Mouse (Mus musculus) right cerebral cortex, adult 18-20 months (tissue): ENCODE measurements around the gene Dlg1.
A peak's percentile ranks its signal among the peaks of the same experiment; 100 is the strongest.

ENCODE experiments used
- DNase-seq: peaks from one replicate; pipeline ENCODE4 v3.0.0; 2022; ENCODE audit warnings: mixed read lengths

Dlg1 gene

DNA sequence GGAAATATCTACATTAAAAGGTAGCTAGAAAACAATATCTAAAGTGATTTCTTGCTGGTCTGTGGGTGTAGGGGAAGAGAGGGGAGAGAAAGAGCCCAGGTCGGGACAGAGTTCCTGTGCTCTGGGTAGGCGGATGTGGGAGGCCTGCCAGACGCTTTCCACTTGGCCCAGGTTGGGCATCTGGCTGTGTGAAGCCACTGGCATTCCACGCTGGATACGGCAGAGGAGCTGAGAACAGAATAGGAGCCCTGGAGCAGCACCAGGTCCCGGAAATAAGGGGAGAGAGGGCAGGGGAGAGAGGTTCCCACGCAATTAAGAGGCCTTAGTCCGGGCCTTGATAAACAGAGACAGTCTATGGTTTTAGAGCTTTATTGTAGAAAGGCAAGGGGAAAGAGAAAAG, 77.0 kb downstream of the Dlg1 start:
- no peak for DNase-seq

GRCm38 (mm10) chr16:31740704-31741103, 77.5 kb downstream of the Dlg1 start:
- DNase-seq = no peak

GRCm38 (mm10) chr16:31750526-31750925, 87.3 kb downstream of the Dlg1 start:
- no peak for DNase-seq

DNA sequence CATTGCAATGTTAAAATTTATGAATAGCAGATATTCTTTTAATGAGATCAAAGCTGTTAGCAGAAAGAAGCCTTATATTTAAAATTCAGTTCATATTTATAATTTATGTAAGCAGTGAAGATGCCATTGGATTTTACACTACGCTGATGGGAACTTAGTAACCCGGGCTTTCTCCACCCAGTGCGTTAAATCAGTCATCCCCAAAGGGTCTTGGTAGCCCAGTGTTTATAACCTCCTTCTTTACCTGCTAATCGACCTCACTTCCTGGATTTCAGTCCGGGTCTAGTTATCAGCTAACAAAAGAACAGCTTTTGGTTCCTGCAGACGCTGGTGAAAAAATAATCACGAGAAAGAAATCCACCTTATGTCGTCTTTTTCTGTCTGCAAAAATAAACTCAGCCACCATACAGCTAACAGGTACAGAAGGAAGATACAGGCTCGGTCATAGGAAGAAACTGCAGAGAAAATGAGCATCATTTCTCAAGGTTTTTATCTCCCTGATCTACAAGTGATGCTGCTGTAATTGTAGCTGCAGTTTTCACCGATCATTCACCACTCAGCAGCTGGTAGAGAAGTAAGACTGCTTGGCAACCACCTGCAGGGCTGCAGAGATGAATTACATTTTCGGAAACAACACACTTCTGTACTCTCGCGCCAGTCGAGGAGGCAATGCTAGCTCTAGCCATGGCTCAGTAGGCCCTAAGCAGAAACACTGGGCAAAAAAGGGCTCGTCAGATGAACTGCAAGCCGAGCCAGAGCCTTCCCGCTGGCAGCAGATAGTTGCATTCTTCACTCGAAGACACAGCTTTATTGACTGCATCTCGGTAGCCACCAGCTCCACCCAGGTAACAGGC, 91.2 kb downstream of the Dlg1 start:
- DNase-seq = peak; percentile 60

DNA sequence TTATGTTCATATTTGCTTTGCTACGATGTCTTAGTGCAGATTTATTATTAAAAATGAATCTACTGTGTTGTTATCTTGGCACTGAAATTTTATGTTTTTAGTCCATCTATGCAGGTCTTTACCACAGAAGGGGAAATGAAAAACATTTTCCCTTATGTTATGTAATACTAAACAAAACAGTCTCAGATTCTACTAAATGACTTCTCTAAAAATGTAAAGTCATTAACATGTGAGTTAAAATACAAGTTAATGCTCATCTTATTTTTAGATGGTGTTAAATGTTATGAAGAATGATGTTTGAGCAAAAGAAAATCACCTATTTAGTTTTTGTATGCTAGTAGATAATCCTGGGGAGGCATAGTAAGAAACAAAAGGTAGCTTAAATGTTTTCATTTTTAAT, 91.8 kb downstream of the Dlg1 start:
- DNase-seq = no peak

DNA sequence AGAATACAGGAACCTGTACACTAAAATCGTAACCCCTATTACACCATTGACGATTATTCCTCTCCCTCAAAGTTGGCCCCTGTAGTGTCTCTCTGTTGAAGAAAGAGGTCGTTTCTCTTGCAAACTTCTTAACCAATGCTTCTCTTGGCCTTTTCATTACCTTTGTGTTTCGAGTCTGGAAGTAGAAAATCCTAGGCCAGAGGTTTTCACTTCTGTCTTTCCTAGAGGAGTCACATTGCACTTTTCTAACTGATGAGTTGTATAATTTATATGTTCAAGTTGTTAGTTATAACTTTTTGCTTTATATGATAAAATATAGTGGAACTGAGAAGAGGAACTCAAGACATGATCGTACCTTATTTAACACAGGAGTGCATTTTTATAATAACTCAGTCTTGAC, 93.2 kb downstream of the Dlg1 start:
- DNase-seq = no peak

DNA sequence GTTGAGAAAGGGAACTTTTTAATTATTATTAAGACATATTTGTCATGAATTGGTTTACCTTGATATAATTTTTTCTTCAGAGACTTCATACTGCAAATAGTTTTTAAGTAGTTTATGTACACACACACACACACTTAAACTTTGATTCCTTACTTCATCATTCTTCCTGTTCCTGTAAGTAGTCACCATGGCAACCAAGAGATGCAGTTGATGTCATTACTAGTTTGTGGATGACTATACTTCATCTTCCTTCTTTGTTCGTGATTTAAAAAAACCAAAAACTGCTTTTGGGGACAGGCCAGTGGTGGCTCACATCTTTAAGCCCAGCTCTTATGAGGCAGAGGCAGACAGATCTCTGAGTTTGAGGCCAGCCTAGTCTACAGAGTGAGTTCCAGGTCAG, 94.4 kb downstream of the Dlg1 start:
- DNase-seq = no peak

GRCm38 (mm10) chr16:31759416-31759815, 96.2 kb downstream of the Dlg1 start:
- no peak for DNase-seq

DNA sequence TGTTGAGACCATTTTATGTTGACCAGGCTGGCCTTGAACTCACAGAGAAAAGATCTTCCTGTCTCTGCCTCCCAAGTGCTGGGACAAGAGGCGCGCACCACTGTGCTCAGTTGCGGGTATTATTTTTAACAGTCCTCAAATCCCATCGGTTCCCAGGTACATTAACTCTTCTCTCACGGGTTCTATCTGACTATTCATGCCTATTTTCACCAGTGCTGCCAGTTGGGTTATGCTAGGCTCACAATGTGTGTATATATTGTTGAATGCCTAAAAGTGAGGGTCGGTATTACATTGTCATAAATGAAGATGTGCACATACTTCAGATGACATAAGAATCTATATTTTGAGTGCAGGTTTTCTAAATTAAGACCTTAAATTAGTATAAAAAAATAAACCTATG, 103.1 kb downstream of the Dlg1 start:
- DNase-seq = no peak

DNA sequence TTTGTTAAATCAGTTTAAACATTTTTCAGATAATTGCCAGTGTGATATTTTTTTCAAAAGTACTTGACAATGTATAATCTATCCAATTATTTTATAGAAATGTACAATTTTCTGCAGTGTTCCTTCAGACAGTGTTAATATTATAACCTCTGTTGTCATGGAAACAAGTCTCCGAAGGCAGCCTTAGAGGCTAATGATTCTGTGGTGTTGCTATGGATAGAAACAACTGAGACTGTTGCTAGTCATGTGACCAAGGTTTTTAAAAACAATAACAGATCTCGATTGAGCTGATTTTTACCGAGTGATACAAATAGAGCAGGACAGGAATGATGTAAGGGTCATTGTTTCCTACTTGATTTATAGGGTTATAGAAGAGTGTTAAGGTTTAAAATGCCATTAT, 103.5 kb downstream of the Dlg1 start:
- no peak for DNase-seq

GRCm38 (mm10) chr16:31775924-31776323, 112.7 kb downstream of the Dlg1 start:
- peak; percentile 51 for DNase-seq

- DNase-seq = no peak
Observed at GRCm38 (mm10) chr16:31781015-31781414, 117.8 kb downstream of the Dlg1 start.

GRCm38 (mm10) chr16:31790056-31790455, 126.8 kb downstream of the Dlg1 start:
- peak; percentile 60 for DNase-seq

- no peak for DNase-seq
Observed at GRCm38 (mm10) chr16:31803644-31804043, 140.4 kb downstream of the Dlg1 start.

DNA sequence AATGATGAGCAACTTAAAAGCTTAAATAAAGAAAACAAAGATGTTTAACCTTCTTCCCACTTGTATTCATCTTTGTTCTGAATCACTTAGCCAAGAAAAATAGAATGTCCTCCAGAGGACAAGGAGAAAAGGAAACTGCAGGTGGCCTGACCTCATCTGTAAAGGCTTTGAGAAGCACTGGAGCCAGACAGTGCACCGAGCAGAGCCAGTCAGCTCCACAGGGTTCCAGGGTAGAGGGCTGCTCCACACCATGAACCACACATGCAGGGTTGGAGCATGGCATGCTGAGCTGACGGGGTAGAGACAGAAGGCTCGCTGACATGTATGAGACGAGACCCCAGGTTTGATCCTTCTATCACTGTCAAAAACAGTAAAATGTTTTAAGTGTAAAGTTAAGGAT, 162.8 kb downstream of the Dlg1 start:
- no peak for DNase-seq

DNA sequence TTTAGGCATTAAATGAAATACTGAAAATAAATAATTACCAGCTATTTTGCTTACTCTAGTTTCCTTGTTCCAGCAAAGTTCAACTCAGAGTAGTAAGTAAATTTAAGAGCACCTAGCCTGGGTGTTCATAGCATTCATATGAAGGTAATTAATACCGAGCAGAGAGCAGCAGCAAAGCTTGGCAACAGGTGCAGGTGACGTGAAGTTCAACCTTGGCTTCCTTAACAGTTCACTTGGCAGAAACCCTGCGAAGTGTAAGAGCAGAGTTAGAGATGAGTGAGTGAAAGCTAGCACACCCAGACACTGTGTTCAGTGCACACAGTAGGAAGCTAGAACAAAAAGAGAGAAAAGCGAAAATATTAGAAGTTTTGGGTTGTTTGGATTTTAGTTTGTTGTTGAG, 167.5 kb downstream of the Dlg1 start:
- no peak for DNase-seq

DNA sequence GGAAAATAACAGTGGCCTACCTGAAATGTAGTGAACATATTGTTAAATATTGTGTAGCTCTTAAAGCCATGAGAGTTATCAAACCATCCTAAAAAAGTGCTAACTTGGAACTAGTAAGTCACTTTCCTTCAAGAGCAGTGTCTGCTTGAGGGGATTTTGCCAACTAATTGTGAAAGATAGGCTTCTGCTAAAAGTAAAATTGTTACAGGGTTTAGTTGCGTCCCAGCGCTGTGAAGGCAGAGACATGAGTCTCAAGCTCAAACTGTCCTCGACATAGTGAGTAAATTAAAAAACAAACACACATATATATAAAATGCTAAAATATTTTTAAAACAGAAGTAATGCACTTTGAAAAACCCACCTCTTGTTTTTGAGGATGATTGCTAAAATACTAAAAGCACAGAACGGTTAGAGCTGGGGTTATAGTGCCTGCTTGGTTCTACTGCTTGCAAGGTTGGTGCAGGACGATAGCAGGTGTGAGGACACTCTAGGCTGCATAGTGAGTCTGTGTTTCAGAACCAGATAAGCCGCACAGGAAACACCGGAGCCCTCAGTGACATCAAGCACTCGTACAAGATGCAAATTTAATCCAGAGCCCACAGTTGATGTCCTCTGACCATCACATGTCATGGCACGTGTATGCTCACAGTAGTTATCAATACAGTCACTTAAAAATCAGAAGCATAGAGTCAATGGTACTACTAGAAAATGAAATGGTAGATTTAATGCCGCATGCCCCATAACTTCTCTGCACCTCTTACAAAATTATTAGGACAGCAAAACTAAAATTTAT, 169.6 kb downstream of the Dlg1 start:
- no peak for DNase-seq

GRCm38 (mm10) chr16:31834011-31834584, 170.9 kb downstream of the Dlg1 start:
- no peak for DNase-seq

- no peak for DNase-seq
Observed at GRCm38 (mm10) chr16:31834662-31835318, 171.5 kb downstream of the Dlg1 start.

DNA sequence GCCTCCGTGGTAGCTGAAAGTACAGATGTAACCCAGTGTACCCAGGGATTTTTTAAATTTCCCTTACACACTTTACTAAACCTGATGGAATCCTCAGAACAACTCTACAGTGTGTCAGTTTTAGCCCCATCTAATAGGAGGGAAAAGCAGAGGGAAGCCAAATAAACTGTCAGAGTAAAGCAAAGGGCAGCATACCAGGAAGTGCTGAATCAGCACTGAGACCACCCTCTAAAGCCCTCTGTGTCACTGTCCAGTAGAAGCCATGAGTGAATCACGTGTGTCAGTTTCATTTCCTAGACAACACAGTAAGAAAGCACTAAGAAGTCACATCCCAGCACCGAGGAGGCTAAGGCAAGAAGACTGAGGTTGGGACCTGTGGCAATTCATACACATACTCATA, 174.1 kb downstream of the Dlg1 start:
- no peak for DNase-seq

GRCm38 (mm10) chr16:31844246-31844645, 181.0 kb downstream of the Dlg1 start:
- DNase-seq = no peak

DNA sequence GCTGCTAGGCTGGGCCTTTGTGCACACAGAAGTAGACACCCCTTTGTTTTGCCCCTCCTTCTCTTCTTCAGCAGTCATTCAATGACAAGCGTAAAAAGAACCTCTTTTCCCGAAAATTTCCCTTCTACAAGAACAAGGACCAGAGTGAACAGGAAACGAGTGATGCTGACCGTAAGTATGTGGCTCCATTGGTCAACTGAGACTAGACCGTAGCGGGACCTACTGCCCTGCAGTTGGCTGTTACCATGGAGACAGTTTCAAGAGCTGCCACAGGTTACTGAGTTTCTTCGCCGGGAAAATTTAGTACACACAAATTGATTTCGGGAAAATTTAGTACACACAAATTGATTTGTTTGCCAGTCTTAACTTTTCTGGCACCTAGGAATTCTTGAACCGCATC, 183.5 kb downstream of the Dlg1 start:
- no peak for DNase-seq

DNA sequence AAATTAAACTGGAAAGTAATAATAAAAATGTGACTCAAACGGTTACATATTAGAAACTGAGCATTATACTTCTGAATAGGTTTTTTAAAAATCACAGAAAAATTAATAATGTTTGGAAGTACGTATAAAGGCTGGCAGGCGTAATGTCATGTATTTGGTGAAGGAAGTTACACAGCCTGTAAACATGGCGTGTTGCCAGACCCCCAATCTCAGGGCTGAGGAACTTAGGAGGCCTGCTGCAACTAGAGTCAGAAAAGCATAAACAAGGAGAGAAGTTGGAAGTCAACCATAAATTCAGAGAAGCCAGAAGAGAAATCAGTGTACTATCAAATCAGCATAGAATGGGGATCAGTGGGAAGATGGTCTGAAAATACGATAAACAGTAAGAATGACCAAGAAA, 200.7 kb downstream of the Dlg1 start:
- no peak for DNase-seq
